Mouse (Mus musculus) erythroid progenitor cell, adult 5-6 weeks (primary cell): ENCODE results near the gene Srcap. TPM values are rescaled to one million over a fixed set of nuclear protein-coding genes. Genes with fewer than 3 reads are reported as not detected.

Experiments used
- ATAC-seq: replicated peaks from 2 replicates; pipeline ENCODE4 v1.8.0; 2016; ENCODE audit warnings: moderate number of reproducible peaks, mild to moderate bottlenecking, moderate TSS enrichment, inconsistent platforms; ENCODE audit not compliant: poor library complexity, low FRiP score, severe bottlenecking
- total RNA-seq, 2 experiments: library from RNA; stranded (forward) in 1 of 2; stranded (reverse) in 1 of 2; fragments of 150-400 nt in 1 of 2; fragments of 186-747, 209-891 nt in 1 of 2; gene quantifications; 2 replicates each; pipeline versions ENCODE4 v1.2.3 to v1.2.4; 2015 to 2017; ENCODE audit warnings: low replicate concordance in 2 of 2

Srcap gene
- total RNA-seq (2015; ENCODE audit: low replicate concordance) (80.4 and 99.3 TPM in 2 replicates), total RNA-seq (2017; ENCODE audit: low replicate concordance) (77.0 and 90.5 TPM in 2 replicates)

DNA sequence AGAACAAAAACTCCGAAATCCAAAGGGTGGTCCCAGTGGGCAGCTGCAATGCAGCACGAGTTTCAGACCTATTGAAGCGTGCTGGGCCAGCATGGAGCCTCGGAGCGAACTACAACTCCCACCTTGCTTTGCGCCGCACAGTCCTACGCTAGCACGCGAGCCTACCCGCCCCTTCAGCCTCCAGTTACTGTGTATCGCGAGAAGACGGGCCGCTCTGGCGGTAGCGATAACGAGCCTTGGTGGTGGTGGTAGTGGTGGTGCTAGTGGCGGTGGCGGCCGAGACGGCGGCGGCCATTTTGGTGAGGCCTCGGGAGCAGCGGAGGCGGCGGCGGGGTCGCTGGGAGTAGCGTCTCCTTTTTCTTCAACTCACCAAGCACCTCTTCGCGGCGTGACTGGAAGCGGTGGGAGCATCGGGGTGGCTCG lies at the start of gene Srcap:
TSS of gene Srcap (plus strand) at position 176 of the 423 bp plus-strand sequence.
- ATAC-seq, result peak; percentile 96

GRCm38 (mm10) chr7:127465191-127465590 lies 46.6 kb upstream of the Srcap start:
- no peak for ATAC-seq

DNA sequence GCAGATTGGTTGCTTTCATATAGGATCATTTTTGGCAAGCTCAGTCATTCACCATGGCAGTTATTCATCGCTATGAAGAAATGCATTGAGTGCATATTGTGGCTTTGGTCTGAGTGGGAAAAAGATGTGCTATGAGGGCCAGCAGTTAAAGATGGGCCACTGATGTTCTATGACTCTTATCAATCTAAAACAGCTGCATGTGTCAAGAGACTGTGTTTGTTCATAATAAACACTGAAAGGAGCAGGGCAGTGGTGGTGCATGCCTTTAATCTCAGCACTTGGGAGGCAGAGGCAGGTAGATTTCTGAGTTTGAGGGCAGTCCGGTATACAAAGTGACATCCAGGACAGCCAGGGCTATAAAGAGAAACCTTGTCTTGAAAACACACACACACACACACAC lies 46.1 kb upstream of the Srcap start:
- 0 out of 2 replicates have a peak, but pooled peaks have one; percentile 61 for ATAC-seq

- ATAC-seq, result no peak
Observed at GRCm38 (mm10) chr7:127466606-127467005, 45.2 kb upstream of the Srcap start.

GRCm38 (mm10) chr7:127470011-127470715 lies 41.6 kb upstream of the Srcap start:
- ATAC-seq, result peak; percentile 64

GRCm38 (mm10) chr7:127470743-127471645 lies 40.8 kb upstream of the Srcap start:
- ATAC-seq, result peak; percentile 87

DNA sequence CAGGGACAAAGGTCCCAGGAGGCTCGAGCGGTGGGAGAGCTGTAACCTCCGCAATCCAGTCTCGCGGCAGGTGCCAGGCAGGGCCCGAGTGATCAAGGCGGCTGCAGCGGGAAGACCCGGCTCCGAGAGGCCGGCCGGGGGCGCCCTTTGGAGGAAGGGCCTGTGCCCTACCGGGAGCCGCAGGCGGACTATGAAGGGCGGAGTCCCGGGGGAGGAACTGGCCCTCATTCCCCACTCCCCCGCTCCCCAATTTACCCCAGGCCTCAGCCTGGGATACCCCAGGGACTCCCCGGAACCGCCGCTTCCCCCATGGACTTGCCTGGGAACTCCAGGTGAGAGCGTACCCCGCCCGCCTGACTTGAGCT lies 40.2 kb upstream of the Srcap start:
- ATAC-seq, result peak; percentile 39

DNA sequence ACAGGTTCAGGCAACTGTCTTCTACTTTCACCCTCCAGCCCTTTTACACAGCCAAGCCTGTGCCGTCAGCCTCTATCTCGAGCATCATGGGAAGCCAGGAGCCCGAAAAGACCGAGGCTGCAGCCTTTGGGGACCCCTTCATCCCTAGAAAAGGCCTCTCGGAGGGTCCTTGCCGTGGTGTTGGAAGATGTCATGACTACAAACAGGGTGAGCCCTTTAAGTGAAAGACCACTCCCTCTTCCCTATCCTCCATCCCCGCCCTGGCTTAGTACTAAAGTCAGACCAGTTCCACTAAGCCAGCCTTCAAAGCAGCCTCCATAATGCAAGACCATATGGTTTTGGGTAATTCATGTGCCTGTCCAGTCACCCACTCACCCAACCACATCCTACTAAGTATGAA lies 39.7 kb upstream of the Srcap start:
- no peak for ATAC-seq

GRCm38 (mm10) chr7:127473705-127474104 lies 38.1 kb upstream of the Srcap start:
- ATAC-seq, result no peak

DNA sequence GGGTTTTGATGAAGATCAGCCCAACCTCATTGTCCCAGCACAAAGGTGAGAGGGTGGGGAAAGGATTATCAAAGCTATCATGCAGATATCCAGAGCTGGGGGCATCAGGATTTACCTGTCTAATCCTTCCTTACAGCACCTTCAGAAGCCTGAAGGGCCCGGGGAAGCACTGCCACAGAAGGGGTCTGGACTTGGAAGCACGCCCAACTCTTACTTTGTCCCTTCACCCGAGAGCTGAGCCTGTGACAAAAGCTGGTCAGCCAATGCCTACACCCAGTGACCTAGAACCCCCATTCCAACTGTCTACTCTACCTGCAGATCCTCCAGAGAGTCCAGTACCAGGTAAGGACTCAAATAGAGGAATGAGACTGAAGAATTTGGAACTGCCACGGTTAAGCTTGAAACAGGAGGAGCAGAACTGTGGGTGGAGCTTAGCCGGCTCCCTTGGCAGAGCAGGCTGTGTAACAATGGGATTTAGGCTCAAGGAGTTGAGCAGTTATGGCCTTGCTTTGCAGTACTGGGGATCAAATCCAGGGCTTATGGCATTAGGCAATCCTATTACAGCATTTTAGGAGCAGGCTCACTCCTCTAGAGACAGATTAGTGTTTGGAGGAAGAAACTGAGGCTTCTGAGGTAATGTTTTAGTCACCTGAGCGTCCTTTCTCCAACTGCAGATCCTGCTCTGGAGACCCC lies 37.3 kb upstream of the Srcap start:
- ATAC-seq, result no peak

DNA sequence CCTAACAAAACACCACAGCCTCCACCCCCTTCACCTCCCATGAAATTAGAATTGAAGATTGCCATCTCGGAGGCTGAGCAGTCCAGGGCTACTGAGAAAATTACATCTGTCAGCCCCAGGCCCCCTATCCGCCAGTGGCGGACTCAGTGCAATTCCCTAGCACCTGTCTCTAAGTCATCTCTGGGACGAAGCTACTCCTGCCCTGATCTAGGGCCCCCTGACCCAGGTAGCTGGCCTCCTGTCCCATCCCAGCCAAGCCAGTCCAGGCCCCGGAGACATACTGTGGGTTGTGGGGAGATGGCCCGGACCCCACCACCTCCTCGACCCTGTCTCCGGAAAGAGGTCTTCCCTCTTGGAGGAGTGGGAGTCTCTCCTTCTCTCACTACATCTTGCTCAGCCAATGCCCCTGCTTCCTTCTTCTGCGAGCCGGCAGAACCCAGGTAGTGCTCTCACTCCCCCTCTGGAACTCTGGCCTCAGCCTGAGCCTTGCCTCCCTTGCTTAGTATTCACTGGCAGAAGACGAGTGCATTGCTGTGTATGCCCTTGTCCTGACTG lies 36.5 kb upstream of the Srcap start:
- no peak for ATAC-seq

GRCm38 (mm10) chr7:127476336-127476735 lies 35.4 kb upstream of the Srcap start:
- no peak for ATAC-seq

GRCm38 (mm10) chr7:127476855-127477254 lies 34.9 kb upstream of the Srcap start:
- no peak for ATAC-seq

DNA sequence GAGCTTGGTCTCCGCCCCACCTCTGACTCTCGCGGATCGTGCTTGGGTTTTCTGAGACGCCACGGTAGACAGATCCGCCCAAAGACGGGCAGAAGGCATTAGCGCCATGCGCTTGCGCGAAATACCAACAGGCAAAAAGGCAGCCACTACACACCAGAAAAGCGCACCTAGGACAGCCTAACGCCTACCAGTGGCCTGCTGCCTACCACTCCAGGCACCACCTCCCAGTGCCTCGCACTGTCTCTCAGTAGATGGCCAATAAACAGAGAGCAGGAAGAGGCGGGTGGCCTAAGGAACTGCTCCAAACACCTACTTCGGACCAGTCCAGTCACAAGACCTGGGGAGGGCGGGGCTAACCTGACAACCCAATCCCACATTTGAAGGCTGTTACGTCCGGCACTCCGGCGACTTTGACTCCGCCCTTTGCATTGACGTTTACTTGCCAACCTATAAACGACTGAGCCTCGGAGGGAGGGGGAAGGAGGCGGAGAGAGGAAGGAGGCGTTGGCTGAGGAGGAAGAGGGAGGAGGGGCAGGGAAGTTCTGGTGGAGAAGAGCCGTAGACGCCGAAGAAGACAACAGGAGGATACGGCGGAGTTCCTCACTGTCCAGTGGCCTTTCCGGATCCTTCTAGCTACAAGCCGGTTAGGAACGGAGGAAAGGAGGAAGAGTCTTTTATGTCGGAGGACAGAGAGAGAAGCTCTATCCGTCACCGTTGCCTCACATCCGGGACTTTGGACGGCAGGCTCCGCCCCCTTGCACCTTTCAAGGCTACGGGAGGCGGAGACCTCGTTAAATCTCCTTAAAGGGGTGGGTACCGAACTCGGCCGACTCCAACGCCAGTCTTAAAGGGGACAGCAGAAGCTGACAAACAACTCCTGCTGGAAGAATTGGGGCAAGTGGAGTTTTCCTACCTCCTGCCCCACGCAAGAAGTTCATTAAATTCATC lies 33.8 kb upstream of the Srcap start:
- ATAC-seq, result peak; percentile 82

- ATAC-seq, result peak; percentile 51
Observed at GRCm38 (mm10) chr7:127478635-127479317, 33.0 kb upstream of the Srcap start, which contains the start of gene Fbrs. Gene Fbrs (plus strand): TSS chr7:127479199.

DNA sequence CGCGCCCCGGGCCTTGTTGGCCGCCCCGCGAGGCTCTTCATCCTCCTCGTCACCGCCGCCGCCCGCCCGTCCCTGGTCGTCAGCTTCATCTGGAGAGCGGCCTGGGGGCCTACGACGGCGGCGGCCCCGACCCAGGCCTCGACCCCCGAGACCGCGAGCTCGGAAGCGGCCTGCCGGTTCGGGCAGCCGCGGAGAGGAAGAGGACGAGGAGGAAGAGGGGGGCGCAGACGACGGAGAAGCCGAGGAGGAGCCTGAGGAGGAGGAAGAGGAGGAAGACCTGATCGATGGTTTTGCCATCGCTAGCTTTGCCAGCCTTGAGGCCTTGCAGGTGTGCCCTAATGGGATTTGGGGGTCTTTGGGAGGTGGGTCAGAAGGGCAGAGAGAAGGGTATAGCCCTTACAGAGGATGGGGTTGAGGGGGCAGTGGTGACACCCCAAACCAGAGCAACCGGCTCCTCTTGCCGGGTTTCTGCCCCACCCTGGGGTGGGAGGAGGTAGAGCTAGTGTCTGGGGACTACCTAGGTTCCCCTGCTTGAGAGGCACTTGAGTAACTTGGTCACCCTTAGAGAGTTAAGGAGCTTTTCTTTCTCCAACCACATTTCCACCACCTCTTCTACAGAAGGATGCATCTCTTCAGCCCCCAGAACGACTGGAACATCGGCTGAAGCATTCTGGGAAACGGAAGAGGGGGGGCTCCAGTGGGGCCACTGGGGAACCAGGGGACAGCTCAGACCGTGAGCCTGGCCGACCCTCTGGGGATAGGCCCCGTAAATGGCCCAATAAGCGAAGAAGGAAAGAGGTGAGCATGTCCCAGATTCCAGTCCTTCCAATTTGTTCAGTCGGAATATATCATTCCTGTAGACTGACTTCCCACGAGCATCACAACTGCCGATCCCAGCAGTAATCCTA lies 32.2 kb upstream of the Srcap start:
- no peak for ATAC-seq

- no peak for ATAC-seq
Observed at GRCm38 (mm10) chr7:127480321-127480720, 31.5 kb upstream of the Srcap start.
